Mouse (Mus musculus): ENCODE results near the gene Brinp2. TPM values are rescaled to one million over a fixed set of nuclear protein-coding genes. Genes with fewer than 3 reads are reported as not detected.

Brinp2 gene
- not detected in 2 replicates for polyA plus RNA-seq (2011; ENCODE audit: insufficient read length, low read depth, missing spikeins)

DNA sequence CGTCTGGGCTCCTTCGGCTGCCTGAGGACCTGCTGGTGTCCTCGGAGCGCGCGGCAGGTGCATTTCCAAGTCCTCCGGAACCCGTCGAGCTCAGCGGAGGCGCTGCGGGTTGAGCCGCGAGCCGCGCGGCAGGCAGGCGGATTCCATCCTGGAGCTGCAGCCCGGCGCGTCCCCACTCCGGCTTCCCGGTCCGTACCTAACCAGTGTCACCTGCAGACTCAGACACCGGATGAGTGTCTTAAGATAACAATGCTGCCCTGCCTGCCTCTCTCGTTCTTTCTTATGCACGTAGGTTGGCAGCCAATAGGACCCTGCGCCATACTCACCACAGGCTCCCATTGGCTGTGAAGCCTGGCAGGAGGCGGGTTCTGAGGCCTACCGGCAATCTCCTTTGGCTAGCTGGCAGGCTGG lies at the start of gene Brinp2:
Brinp2 (minus strand) TSS at position 276 of the 411 bp plus-strand sequence.
- Histone ChIP-seq H3K4me3 (ENCODE audit: insufficient read depth, low read length) (peak within 1 kb of the TSS; percentile 45), H3K27ac (ENCODE audit: insufficient read depth, low read length) (no peak within 1 kb of the TSS), H3K4me1 (ENCODE audit: control insufficient read depth, insufficient read depth, low read length) (peaks cover 3% of the 10 kb centered on the region; the same call in 1 of the 2 replicates)
- TF ChIP-seq POLR2A (IDR thresholded peaks at IDR 0.05; ENCODE audit: low read depth, low read length) (no peak), CTCF (IDR thresholded peaks at IDR 0.05; ENCODE audit: borderline replicate concordance, insufficient read depth, low read length) (no peak)

DNA sequence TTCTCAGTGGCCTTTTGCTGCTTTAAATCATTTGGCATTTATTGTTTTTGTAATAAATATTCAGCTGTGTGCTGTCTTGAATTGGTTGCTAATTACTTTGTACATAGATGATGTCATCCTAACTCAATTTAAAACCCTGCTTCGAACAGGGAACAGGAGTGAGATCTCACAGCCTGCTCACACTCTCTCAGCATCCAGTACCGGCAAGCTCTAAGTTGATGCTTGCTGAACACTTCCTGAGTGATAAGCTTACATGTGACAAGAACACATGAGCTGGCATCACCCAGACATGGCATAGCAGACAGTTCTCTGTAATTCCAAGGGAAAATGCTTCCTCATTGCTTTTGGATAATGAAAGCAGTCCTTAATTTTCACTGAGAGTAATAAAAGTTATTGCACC lies 44.8 kb upstream of the Brinp2 start:
- TF ChIP-seq CTCF (IDR thresholded peaks at IDR 0.05; ENCODE audit: borderline replicate concordance, insufficient read depth, low read length) (no peak), POLR2A (IDR thresholded peaks at IDR 0.05; ENCODE audit: low read depth, low read length) (no peak)
- no peak overlapping the region for H3K4me3 ChIP-seq (ENCODE audit: insufficient read depth, low read length)
- no peak overlapping the region for H3K27ac ChIP-seq (ENCODE audit: insufficient read depth, low read length)
- no peaks in the 10 kb centered on the region for H3K4me1 ChIP-seq (ENCODE audit: control insufficient read depth, insufficient read depth, low read length)

DNA sequence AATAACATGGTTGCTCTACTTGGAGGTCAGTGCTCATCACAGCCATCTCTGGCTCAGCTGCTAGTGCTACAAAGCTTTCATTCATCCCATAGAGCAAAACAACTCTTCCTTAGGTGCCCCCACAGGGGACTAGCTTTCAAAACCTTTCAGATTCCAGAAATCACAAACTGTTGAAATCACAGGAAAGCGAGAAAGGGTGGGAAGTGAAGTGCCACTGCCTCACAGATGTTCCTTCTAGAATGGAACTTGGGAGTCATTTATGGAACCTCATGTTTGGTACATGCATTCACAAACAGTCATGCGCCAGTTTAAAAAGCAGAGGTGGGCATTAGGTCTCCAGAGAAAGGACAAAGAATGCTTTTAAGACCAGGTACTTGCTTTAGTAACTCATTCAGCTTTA lies 40.9 kb upstream of the Brinp2 start:
- no peaks in the 10 kb centered on the region for H3K4me1 ChIP-seq (ENCODE audit: control insufficient read depth, insufficient read depth, low read length)
- H3K4me3 ChIP-seq (ENCODE audit: insufficient read depth, low read length) = no peak overlapping the region
- TF ChIP-seq POLR2A (IDR thresholded peaks at IDR 0.05; ENCODE audit: low read depth, low read length) = no peak
- no peak for TF ChIP-seq CTCF (IDR thresholded peaks at IDR 0.05; ENCODE audit: borderline replicate concordance, insufficient read depth, low read length)
- no peak overlapping the region for H3K27ac ChIP-seq (ENCODE audit: insufficient read depth, low read length)

DNA sequence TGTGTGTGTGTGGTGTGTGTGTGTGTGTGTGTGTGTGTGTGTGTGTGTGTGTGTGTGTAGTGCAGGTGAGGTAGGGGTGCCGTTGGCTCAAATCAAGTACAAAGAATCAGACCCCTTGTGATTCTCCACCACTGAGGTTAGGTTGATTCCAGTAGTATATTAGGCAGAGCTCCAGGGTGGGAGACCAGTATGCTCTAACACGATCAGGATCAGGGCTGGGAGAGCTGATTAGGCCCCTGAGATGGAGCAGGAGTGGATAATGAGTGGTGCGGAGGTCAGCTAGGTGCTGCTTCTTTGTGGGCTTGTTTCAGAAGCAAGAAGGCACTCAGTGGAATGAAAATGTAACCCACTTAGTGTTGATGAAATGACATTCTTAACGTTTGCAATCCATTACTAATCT lies 34.6 kb upstream of the Brinp2 start:
- Histone ChIP-seq H3K27ac (ENCODE audit: insufficient read depth, low read length) (no peak overlapping the region), H3K4me3 (ENCODE audit: insufficient read depth, low read length) (no peak overlapping the region), H3K4me1 (ENCODE audit: control insufficient read depth, insufficient read depth, low read length) (no peaks in the 10 kb centered on the region)
- no peak for TF ChIP-seq CTCF (IDR thresholded peaks at IDR 0.05; ENCODE audit: borderline replicate concordance, insufficient read depth, low read length)
- no peak for TF ChIP-seq POLR2A (IDR thresholded peaks at IDR 0.05; ENCODE audit: low read depth, low read length)

DNA sequence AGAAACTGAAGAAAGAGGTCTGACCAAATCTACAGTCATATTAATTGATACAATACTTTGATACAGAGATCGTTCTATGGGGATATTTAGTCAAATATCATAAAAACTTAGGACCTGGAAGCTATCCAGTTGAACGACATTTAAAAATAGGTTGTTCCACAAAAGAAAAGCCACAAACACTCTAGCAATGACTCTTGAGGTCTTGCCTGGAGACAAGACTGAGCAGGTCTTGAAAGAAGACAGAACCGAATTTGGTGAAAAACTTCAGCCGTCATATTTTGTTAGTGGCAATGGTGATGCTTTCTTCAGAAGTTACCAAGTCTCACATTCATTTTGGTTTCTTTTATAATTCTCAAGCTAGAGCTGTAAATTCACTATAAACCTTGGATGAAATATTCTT lies 32.9 kb upstream of the Brinp2 start:
- no peaks in the 10 kb centered on the region for H3K4me1 ChIP-seq (ENCODE audit: control insufficient read depth, insufficient read depth, low read length)
- no peak for TF ChIP-seq CTCF (IDR thresholded peaks at IDR 0.05; ENCODE audit: borderline replicate concordance, insufficient read depth, low read length)
- no peak for TF ChIP-seq POLR2A (IDR thresholded peaks at IDR 0.05; ENCODE audit: low read depth, low read length)
- no peak overlapping the region for H3K4me3 ChIP-seq (ENCODE audit: insufficient read depth, low read length)
- no peak overlapping the region for H3K27ac ChIP-seq (ENCODE audit: insufficient read depth, low read length)

DNA sequence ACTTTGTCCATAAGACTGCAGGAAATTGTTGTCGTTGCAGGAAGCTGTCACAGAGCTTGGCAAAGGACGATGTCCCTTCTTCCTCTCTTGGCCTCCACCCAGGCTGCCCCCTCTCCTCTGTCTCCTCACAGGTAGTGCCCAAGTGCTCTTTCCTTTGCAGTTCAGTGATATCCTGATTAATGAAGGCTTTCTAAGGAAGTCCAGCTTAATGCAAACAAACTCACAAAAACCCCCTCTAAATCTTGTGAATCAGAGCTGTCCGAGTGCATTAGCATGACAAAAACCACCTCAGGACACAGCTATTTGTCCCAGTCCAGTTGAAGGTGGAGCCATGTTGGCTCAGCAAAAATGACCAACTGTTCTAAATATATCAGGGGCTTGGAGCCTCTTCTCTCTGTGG lies 30.7 kb upstream of the Brinp2 start:
- TF ChIP-seq POLR2A (IDR thresholded peaks at IDR 0.05; ENCODE audit: low read depth, low read length) = no peak
- no peak for TF ChIP-seq CTCF (IDR thresholded peaks at IDR 0.05; ENCODE audit: borderline replicate concordance, insufficient read depth, low read length)
- H3K4me1 ChIP-seq (ENCODE audit: control insufficient read depth, insufficient read depth, low read length) = no peaks in the 10 kb centered on the region
- H3K4me3 ChIP-seq (ENCODE audit: insufficient read depth, low read length) = no peak overlapping the region
- H3K27ac ChIP-seq (ENCODE audit: insufficient read depth, low read length) = no peak overlapping the region

DNA sequence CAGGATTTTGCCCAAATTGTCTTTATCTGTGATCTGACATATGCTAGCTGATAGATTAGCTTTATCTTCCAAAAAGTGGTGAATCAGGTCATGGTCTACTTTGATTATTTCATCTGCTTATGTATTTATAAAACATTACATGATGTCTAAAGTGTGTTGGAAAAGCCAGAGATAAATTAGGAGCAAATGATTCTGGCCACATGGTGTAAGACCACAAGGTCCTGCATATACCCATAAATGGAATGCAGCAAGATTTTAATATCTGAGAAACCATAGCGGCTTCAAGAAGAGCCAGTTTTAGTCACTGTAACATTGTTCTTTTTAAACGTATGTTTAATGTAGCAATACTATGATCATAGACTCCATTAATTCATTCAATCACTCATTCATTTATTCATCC lies 29.2 kb upstream of the Brinp2 start:
- H3K4me1 ChIP-seq (ENCODE audit: control insufficient read depth, insufficient read depth, low read length) = no peaks in the 10 kb centered on the region
- H3K4me3 ChIP-seq (ENCODE audit: insufficient read depth, low read length) = no peak overlapping the region
- H3K27ac ChIP-seq (ENCODE audit: insufficient read depth, low read length) = no peak overlapping the region
- TF ChIP-seq POLR2A (IDR thresholded peaks at IDR 0.05; ENCODE audit: low read depth, low read length) (no peak), CTCF (IDR thresholded peaks at IDR 0.05; ENCODE audit: borderline replicate concordance, insufficient read depth, low read length) (no peak)

DNA sequence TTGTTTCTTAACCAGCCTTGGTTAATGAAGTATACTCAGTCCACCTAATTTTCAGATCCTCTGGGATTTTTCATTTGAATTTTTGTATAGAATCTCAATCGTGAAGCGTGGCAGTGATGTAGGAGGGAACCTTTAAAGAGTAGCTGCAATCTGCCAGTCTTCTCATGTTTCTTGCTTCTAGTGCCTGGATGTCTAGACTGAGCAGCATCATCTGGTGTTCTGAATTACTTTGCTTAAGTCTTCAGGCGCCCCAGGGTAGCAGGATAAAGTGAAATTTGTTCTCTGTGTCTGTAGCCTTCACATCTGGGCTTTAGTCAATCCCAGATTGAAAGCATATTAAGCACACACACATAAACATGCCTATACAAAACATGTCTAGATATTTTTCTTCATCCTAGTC lies 27.1 kb upstream of the Brinp2 start:
- Histone ChIP-seq H3K4me1 (ENCODE audit: control insufficient read depth, insufficient read depth, low read length) (no peaks in the 10 kb centered on the region), H3K4me3 (ENCODE audit: insufficient read depth, low read length) (no peak overlapping the region), H3K27ac (ENCODE audit: insufficient read depth, low read length) (no peak overlapping the region)
- TF ChIP-seq POLR2A (IDR thresholded peaks at IDR 0.05; ENCODE audit: low read depth, low read length) = no peak
- TF ChIP-seq CTCF (IDR thresholded peaks at IDR 0.05; ENCODE audit: borderline replicate concordance, insufficient read depth, low read length) = no peak

DNA sequence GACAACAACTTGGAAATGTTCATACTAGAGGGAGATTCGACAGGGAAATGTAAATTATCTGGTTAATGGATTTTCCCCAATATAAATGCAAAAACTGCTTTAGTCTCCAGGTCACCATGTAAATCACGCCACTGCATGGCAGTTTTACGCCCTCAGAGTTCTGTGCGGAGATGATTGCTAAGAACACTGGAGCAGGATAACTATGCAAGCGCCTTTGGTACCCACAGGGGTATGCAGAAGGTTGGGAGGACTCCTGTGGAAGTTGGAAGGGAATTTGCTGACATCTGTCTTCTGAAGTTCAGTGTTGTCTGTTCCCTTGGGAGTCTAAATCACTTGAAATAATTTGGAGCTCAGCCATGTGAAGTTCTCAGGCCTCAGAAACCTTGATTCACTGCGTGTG lies 26.2 kb upstream of the Brinp2 start:
- TF ChIP-seq CTCF (IDR thresholded peaks at IDR 0.05; ENCODE audit: borderline replicate concordance, insufficient read depth, low read length) (no peak), POLR2A (IDR thresholded peaks at IDR 0.05; ENCODE audit: low read depth, low read length) (no peak)
- Histone ChIP-seq H3K4me1 (ENCODE audit: control insufficient read depth, insufficient read depth, low read length) (no peaks in the 10 kb centered on the region), H3K27ac (ENCODE audit: insufficient read depth, low read length) (no peak overlapping the region), H3K4me3 (ENCODE audit: insufficient read depth, low read length) (no peak overlapping the region)

DNA sequence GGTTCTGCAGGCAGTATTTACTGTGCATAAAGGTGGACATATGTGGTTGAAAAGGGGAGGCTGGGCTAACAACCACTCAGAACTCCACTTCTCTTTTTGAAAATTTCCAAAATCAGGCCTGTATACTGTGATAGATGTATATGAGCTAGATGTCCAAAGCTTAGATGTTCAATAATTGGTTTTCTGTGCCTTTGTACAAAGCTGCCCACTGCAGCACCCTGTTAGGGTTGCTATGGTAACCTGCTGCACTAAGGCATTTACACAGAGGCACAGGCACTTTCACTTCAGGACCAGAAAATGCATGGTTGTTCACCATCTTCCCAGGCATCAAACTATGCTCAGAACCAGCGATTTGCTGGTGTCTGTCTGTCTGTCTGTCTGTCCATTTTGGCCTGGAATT lies 8.3 kb upstream of the Brinp2 start:
- H3K4me1 ChIP-seq (ENCODE audit: control insufficient read depth, insufficient read depth, low read length) = no peaks in the 10 kb centered on the region

More for the DNA sequence above, 8.3 kb upstream of the Brinp2 start:
- Histone ChIP-seq H3K27ac (ENCODE audit: insufficient read depth, low read length) (no peak overlapping the region), H3K4me3 (ENCODE audit: insufficient read depth, low read length) (no peak overlapping the region)
- TF ChIP-seq CTCF (IDR thresholded peaks at IDR 0.05; ENCODE audit: borderline replicate concordance, insufficient read depth, low read length) (no peak), POLR2A (IDR thresholded peaks at IDR 0.05; ENCODE audit: low read depth, low read length) (no peak)

Data from embryonic fibroblast, embryonic 13.5 days (primary cell).